In genomic region chr8:70204757-70205156, GRCm38 (mm10) we compare ENCODE assay signal across 13 mouse cellular contexts.
"Had no signal": no experiment of that assay in that cellular context is flagged by ENCODE, and none has a peak within 500 bp of the region (broad histone marks: within the 10 kb centered on the region; RNA-seq: fewer than 3 reads in every experiment).

No protein-coding gene starts in this region.

- H3K4me3 ChIP-seq: limb, embryonic 13.5 days; midbrain, embryonic 10.5 days; myocyte; neural tube, embryonic 15.5 days had no signal

- H3K9ac ChIP-seq: limb, embryonic 13.5 days; neural tube, embryonic 15.5 days had no signal

- H3K27me3 ChIP-seq: limb, embryonic 13.5 days; neural tube, embryonic 15.5 days had no signal

- H3K9me3 ChIP-seq: limb, embryonic 13.5 days; midbrain, embryonic 10.5 days; neural tube, embryonic 15.5 days had no signal

- H3K27ac ChIP-seq: kidney, postnatal 0 days; limb, embryonic 13.5 days; midbrain, embryonic 10.5 days; neural tube, embryonic 15.5 days; stomach, postnatal 0 days had no signal

- H3K4me2 ChIP-seq: limb, embryonic 13.5 days; liver, embryonic 11.5 days; neural tube, embryonic 15.5 days had no signal

- DNase-seq: kidney, postnatal 36 days; left cerebral cortex, postnatal 4 days; lung, adult 18-20 months; lung, postnatal 4 days; midbrain, embryonic 14.5 days; thymus, postnatal 4 days had no signal

- H3K36me3 ChIP-seq: limb, embryonic 13.5 days; midbrain, embryonic 10.5 days; neural tube, embryonic 15.5 days had no signal

- H3K4me1 ChIP-seq: limb, embryonic 13.5 days; midbrain, embryonic 10.5 days had no signal
